Mouse (Mus musculus): Measurements from ENCODE around the gene Adarb2. TPM values are rescaled to one million over a fixed set of nuclear protein-coding genes. Genes with fewer than 3 reads are reported as not detected.

Adarb2 gene
- polyA plus RNA-seq, 1 experiment from 2014 or later = 0.15 TPM

GRCm38 (mm10) chr13:8705296-8705695 lies 502.6 kb downstream of the Adarb2 start:
- WGBS (ENCODE audit: insufficient replicate concordance) = 47% methylated on average over 4 of the region's 4 CpGs
- no peak overlapping the region for H3K4me2 ChIP-seq (ENCODE audit: low read depth, low read length)
- no peak for ATAC-seq (ENCODE audit: low read depth)
- no peak overlapping the region for H3K9ac ChIP-seq (ENCODE audit: low read depth, low read length)
- no peak overlapping the region for H3K4me3 ChIP-seq (ENCODE audit: low read depth, low read length)
- H3K9me3 ChIP-seq (replicated peaks; ENCODE audit: control insufficient read depth, low read length) = no peaks in the 10 kb centered on the region
- H3K4me1 ChIP-seq (ENCODE audit: control insufficient read depth, low read depth, low read length) = no peaks in the 10 kb centered on the region
- H3K36me3 ChIP-seq (ENCODE audit: control insufficient read depth, insufficient read depth) = no peaks in the 10 kb centered on the region
- no peaks in the 10 kb centered on the region for H3K27me3 ChIP-seq (ENCODE audit: control insufficient read depth, insufficient read depth, low read depth, low read length)
- no peak overlapping the region for H3K27ac ChIP-seq (ENCODE audit: low read length)

DNA sequence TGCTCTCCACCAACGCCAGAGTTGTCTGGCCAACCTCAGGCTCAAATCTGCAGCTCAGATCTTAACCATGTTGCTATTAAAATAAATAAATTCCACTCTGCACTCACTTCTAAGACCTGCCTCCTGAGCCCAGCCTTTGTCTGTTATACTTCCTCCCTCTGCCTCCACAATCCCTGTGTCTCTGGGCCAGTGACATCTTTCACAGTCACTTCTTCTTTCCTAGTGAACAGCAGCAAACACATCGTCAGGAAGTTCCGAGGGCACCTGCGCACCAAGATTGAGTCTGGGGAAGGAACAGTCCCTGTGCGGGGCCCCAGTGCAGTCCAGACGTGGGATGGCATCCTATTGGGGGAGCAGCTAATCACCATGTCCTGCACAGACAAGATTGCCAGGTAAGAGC lies 510.7 kb downstream of the Adarb2 start:
- WGBS (ENCODE audit: insufficient replicate concordance) = 22% methylated on average over 6 of the region's 6 CpGs
- Histone ChIP-seq H3K27ac (ENCODE audit: low read length) (no peak overlapping the region), H3K36me3 (ENCODE audit: control insufficient read depth, insufficient read depth) (no peaks in the 10 kb centered on the region), H3K4me2 (ENCODE audit: low read depth, low read length) (no peak overlapping the region), H3K9ac (ENCODE audit: low read depth, low read length) (no peak overlapping the region), H3K9me3 (replicated peaks; ENCODE audit: control insufficient read depth, low read length) (no peaks in the 10 kb centered on the region), H3K4me1 (ENCODE audit: control insufficient read depth, low read depth, low read length) (no peaks in the 10 kb centered on the region), H3K27me3 (ENCODE audit: control insufficient read depth, insufficient read depth, low read depth, low read length) (no peaks in the 10 kb centered on the region), H3K4me3 (ENCODE audit: low read depth, low read length) (no peak overlapping the region)
- ATAC-seq (ENCODE audit: low read depth) = no peak

GRCm38 (mm10) chr13:8729972-8730645 lies 527.4 kb downstream of the Adarb2 start:
- 58% methylated on average over 10 of the region's 10 CpGs for WGBS (ENCODE audit: insufficient replicate concordance)
- Histone ChIP-seq H3K27ac (ENCODE audit: low read length) (no peak overlapping the region), H3K9me3 (replicated peaks; ENCODE audit: control insufficient read depth, low read length) (no peaks in the 10 kb centered on the region), H3K27me3 (ENCODE audit: control insufficient read depth, insufficient read depth, low read depth, low read length) (no peaks in the 10 kb centered on the region), H3K36me3 (ENCODE audit: control insufficient read depth, insufficient read depth) (no peaks in the 10 kb centered on the region), H3K9ac (ENCODE audit: low read depth, low read length) (no peak overlapping the region), H3K4me3 (ENCODE audit: low read depth, low read length) (no peak overlapping the region), H3K4me1 (ENCODE audit: control insufficient read depth, low read depth, low read length) (no peaks in the 10 kb centered on the region), H3K4me2 (ENCODE audit: low read depth, low read length) (no peak overlapping the region)
- no peak for ATAC-seq (ENCODE audit: low read depth)

DNA sequence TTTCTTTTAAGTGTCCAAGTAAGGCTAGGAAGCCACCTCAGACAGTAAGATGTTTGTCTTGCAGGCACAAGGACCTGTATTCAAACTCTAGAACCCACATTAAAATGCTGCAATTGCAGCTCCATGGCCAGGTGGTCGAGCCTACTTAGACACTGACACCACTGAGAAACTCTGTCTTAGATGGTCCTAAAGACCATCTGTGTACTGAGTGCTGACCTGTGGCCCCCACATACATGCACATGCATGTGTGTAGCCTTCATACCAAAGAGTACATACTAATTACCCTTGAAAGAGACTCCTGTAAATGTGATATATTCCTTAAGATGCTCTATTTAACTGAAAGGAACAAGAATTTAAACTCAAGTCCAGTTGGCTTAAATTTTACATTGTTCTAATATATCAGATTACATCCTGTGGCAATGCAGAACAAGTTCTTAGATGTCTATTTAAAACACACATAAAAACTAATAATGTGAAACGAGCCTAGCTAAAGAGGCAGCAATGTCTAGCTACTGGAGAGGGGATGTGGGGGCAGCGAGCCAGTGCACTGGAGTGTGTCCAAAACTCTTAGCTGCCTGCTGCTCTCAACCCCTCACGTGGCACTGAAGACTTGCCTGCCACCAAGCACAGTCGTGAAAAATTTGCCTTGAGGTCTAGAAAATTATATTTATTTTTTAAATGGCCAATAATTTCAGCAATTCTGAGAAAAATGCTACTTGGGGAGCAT lies 534.6 kb downstream of the Adarb2 start:
- Histone ChIP-seq H3K9me3 (replicated peaks; ENCODE audit: control insufficient read depth, low read length) (no peaks in the 10 kb centered on the region), H3K27ac (ENCODE audit: low read length) (no peak overlapping the region), H3K4me3 (ENCODE audit: low read depth, low read length) (no peak overlapping the region), H3K9ac (ENCODE audit: low read depth, low read length) (no peak overlapping the region), H3K4me2 (ENCODE audit: low read depth, low read length) (no peak overlapping the region), H3K27me3 (ENCODE audit: control insufficient read depth, insufficient read depth, low read depth, low read length) (no peaks in the 10 kb centered on the region), H3K36me3 (ENCODE audit: control insufficient read depth, insufficient read depth) (no peaks in the 10 kb centered on the region), H3K4me1 (ENCODE audit: control insufficient read depth, low read depth, low read length) (no peaks in the 10 kb centered on the region)
- 37% methylated on average over 5 of the region's 5 CpGs for WGBS (ENCODE audit: insufficient replicate concordance)
- ATAC-seq (ENCODE audit: low read depth) = no peak

DNA sequence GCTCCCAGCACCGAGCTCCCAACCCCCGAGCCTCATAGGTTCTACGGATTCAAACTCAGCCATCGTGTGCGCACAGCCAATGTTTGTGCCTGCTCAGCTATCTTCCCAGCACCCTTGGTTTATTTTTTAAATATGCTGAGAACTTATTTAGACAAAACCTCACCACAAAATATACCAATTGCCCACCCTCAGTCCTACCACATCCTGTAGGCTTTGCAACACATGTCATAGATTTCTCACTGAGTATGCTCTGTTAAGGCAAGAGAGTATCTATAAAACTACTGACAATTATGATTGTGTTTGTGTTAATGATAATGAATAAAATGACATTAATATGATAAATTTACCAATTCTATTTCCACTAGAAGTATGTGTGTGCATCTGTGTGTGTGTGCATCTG lies 540.1 kb downstream of the Adarb2 start:
- WGBS (ENCODE audit: insufficient replicate concordance) = 67% methylated on average over 5 of the region's 5 CpGs
- Histone ChIP-seq H3K9ac (ENCODE audit: low read depth, low read length) (no peak overlapping the region), H3K9me3 (replicated peaks; ENCODE audit: control insufficient read depth, low read length) (no peaks in the 10 kb centered on the region), H3K27me3 (ENCODE audit: control insufficient read depth, insufficient read depth, low read depth, low read length) (no peaks in the 10 kb centered on the region), H3K27ac (ENCODE audit: low read length) (no peak overlapping the region), H3K4me1 (ENCODE audit: control insufficient read depth, low read depth, low read length) (no peaks in the 10 kb centered on the region), H3K4me2 (ENCODE audit: low read depth, low read length) (no peak overlapping the region), H3K36me3 (ENCODE audit: control insufficient read depth, insufficient read depth) (no peaks in the 10 kb centered on the region), H3K4me3 (ENCODE audit: low read depth, low read length) (no peak overlapping the region)
- no peak for ATAC-seq (ENCODE audit: low read depth)

DNA sequence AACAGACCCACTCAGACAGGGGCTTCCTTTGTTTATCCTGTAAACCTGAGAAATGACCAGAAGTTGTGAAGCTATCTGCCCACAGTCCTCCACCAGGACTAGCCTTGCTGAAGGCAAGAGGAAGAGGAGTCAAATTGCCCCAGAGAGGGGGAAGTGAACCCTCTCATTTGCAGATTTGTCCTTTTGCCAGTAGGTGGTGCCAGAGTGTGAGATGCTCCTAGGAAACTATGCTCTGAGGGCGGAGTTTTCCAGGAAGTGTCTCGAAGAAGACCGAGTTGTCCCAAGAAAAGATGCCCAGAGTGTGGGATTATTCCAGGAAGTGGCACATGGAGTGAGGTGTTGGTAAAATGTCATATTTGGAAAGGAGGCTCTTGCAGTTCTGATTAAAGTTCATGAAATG lies 541.9 kb downstream of the Adarb2 start:
- no peak overlapping the region for H3K4me2 ChIP-seq (ENCODE audit: low read depth, low read length)
- H3K4me3 ChIP-seq (ENCODE audit: low read depth, low read length) = no peak overlapping the region
- no peaks in the 10 kb centered on the region for H3K4me1 ChIP-seq (ENCODE audit: control insufficient read depth, low read depth, low read length)
- H3K36me3 ChIP-seq (ENCODE audit: control insufficient read depth, insufficient read depth) = no peaks in the 10 kb centered on the region
- 39% methylated on average over 3 of the region's 3 CpGs for WGBS (ENCODE audit: insufficient replicate concordance)
- H3K9ac ChIP-seq (ENCODE audit: low read depth, low read length) = no peak overlapping the region
- H3K9me3 ChIP-seq (replicated peaks; ENCODE audit: control insufficient read depth, low read length) = no peaks in the 10 kb centered on the region
- no peak overlapping the region for H3K27ac ChIP-seq (ENCODE audit: low read length)
- ATAC-seq (ENCODE audit: low read depth) = no peak
- no peaks in the 10 kb centered on the region for H3K27me3 ChIP-seq (ENCODE audit: control insufficient read depth, insufficient read depth, low read depth, low read length)

DNA sequence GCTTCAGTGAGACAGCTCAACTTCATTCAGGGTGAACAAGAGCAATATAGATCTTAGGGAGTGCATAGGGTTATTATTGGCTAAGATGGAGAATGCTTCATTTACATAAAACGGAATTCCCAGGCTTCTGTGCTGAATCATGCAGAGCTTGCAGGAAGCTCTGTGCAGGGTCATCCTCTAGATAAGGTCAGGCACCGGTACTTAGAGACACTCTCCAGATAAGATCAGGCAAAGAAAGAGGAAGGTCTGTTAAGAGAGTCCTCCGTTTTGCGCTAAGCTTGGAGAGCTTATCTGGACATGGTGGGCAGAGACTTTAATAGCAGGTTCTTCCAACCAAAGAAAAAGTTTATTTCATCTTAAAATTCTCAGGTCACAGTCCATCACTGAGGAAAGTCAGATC lies 542.9 kb downstream of the Adarb2 start:
- no peak overlapping the region for H3K9ac ChIP-seq (ENCODE audit: low read depth, low read length)
- H3K27ac ChIP-seq (ENCODE audit: low read length) = no peak overlapping the region
- no peaks in the 10 kb centered on the region for H3K9me3 ChIP-seq (replicated peaks; ENCODE audit: control insufficient read depth, low read length)
- H3K4me1 ChIP-seq (ENCODE audit: control insufficient read depth, low read depth, low read length) = no peaks in the 10 kb centered on the region
- no peaks in the 10 kb centered on the region for H3K27me3 ChIP-seq (ENCODE audit: control insufficient read depth, insufficient read depth, low read depth, low read length)
- H3K4me3 ChIP-seq (ENCODE audit: low read depth, low read length) = no peak overlapping the region
- no peaks in the 10 kb centered on the region for H3K36me3 ChIP-seq (ENCODE audit: control insufficient read depth, insufficient read depth)
- 19% methylated on average over 4 of the region's 4 CpGs for WGBS (ENCODE audit: insufficient replicate concordance)
- no peak overlapping the region for H3K4me2 ChIP-seq (ENCODE audit: low read depth, low read length)
- no peak for ATAC-seq (ENCODE audit: low read depth)

DNA sequence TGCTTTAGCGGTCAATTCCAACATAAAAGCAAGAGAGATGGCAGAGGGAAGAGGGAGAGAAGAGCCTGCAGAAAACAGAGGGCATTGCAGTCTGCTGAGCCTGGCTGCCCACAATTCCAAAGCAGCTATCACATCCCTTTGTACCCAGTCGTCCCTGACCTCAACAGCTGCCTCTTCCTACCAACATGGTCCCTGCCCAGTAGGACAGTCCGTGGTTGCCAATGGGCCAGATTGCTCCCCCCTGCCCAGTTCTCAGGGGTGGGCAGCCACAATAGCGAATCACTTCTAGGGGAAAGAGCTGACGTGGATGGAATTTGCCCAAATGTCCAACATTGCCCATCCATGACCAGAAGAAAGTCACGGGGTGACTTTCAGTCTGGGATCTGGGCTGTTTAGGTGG lies 546.8 kb downstream of the Adarb2 start:
- Histone ChIP-seq H3K9me3 (replicated peaks; ENCODE audit: control insufficient read depth, low read length) (no peaks in the 10 kb centered on the region), H3K4me2 (ENCODE audit: low read depth, low read length) (no peak overlapping the region), H3K4me3 (ENCODE audit: low read depth, low read length) (no peak overlapping the region), H3K36me3 (ENCODE audit: control insufficient read depth, insufficient read depth) (no peaks in the 10 kb centered on the region), H3K27ac (ENCODE audit: low read length) (no peak overlapping the region), H3K9ac (ENCODE audit: low read depth, low read length) (no peak overlapping the region), H3K27me3 (ENCODE audit: control insufficient read depth, insufficient read depth, low read depth, low read length) (no peaks in the 10 kb centered on the region), H3K4me1 (ENCODE audit: control insufficient read depth, low read depth, low read length) (no peaks in the 10 kb centered on the region)
- ATAC-seq (ENCODE audit: low read depth) = no peak
- WGBS (ENCODE audit: insufficient replicate concordance) = 55% methylated on average over 6 of the region's 6 CpGs

- Histone ChIP-seq H3K4me2 (ENCODE audit: low read depth, low read length) (no peak overlapping the region), H3K4me3 (ENCODE audit: low read depth, low read length) (no peak overlapping the region), H3K27ac (ENCODE audit: low read length) (no peak overlapping the region), H3K27me3 (ENCODE audit: control insufficient read depth, insufficient read depth, low read depth, low read length) (no peaks in the 10 kb centered on the region), H3K9me3 (replicated peaks; ENCODE audit: control insufficient read depth, low read length) (no peaks in the 10 kb centered on the region), H3K4me1 (ENCODE audit: control insufficient read depth, low read depth, low read length) (no peaks in the 10 kb centered on the region), H3K9ac (ENCODE audit: low read depth, low read length) (no peak overlapping the region), H3K36me3 (ENCODE audit: control insufficient read depth, insufficient read depth) (no peaks in the 10 kb centered on the region)
- no peak for ATAC-seq (ENCODE audit: low read depth)
- 10% methylated on average over 8 of the region's 8 CpGs for WGBS (ENCODE audit: insufficient replicate concordance)
These were observed 558.3 kb downstream of the Adarb2 start for GRCm38 (mm10) chr13:8760940-8761339.
